Mouse (Mus musculus) midbrain, embryonic 15.5 days (tissue): ENCODE data around the gene Igfn1. TPM values are rescaled to one million over a fixed set of nuclear protein-coding genes. Genes with fewer than 3 reads are reported as not detected.

Source experiments
- ATAC-seq: fragments of 200-750 bp; cut with Nextera tagmentation; replicated peaks from 2 replicates; pipeline ENCODE4 v1.8.0; 2017; ENCODE audit warnings: moderate TSS enrichment
- H3K27ac ChIP-seq: fragments of 300-500 bp; sonication (generic); 2 replicates; pipeline ENCODE4 v1.5.1; 2015; ENCODE audit warnings: mild to moderate bottlenecking, inconsistent platforms
- H3K27me3 ChIP-seq: fragments of 300-500 bp; sonication (generic); replicated peaks from 2 replicates; pipeline ENCODE4 v1.6.1; 2015; ENCODE audit warnings: inconsistent platforms
- H3K36me3 ChIP-seq: fragments of 300-500 bp; sonication (generic); replicated peaks from 2 replicates; pipeline ENCODE4 v1.6.1; 2015; ENCODE audit warnings: inconsistent platforms
- H3K4me1 ChIP-seq: fragments of 300-500 bp; sonication (generic); 2 replicates; pipeline ENCODE4 v1.6.1; 2015; ENCODE audit warnings: inconsistent platforms
- H3K4me2 ChIP-seq: fragments of 300-500 bp; sonication (generic); 2 replicates; pipeline ENCODE4 v1.6.1; 2015; ENCODE audit warnings: inconsistent platforms, mild to moderate bottlenecking, moderate library complexity
- H3K4me3 ChIP-seq: fragments of 300-500 bp; sonication (generic); 2 replicates; pipeline ENCODE4 v1.5.1; 2015; ENCODE audit warnings: mild to moderate bottlenecking, inconsistent platforms
- H3K9ac ChIP-seq: fragments of 300-500 bp; sonication (generic); 2 replicates; pipeline ENCODE4 v1.6.1; 2015; ENCODE audit warnings: mild to moderate bottlenecking, inconsistent platforms
- H3K9me3 ChIP-seq: fragments of 300-500 bp; sonication (generic); 2 replicates; pipeline ENCODE4 v1.6.1; 2016; ENCODE audit warnings: inconsistent platforms
- WGBS: fragments of 180-500 bp; shearing (Covaris S2); methylation state at CpG from one replicate; pipeline ENCODE4 v1.1.7; 2015; ENCODE audit warnings: mixed read lengths; 5-methylcytosine and 5-hydroxymethylcytosine counted together
- polyA plus RNA-seq: library from polyadenylated mRNA; unstranded; fragments of >200 nt; fragmentation: Nextera tagmentation; extraction: Ambion mirVana; gene quantifications from 2 replicates; pipeline ENCODE4 v1.2.1, GENCODE M21; 2015

Igfn1 gene
- polyA plus RNA-seq, 1 experiment from 2014 or later = not detected

DNA sequence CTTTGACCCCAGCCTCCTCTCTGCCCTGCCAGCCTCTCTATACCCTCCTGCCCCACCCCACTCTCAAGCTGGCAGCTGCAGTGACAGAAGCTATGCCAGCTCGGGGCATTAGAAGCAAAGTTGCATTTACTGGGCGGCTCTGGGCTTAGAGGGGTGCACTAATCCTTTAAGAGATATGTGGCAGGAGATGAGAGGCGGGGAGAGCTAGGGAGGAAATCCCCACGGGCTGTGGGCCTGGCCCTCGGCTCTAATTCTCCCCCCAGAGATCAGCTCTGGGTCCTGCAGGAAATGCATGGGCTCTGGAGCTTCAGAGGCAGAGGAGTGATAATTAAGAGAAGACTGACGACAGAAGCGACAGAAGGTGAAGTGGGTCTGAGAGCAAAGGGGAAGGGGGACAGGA, 26.8 kb upstream of the Igfn1 start:
- Histone ChIP-seq H3K4me2 (no peak overlapping the region), H3K4me1 (peaks cover 6% of the 10 kb centered on the region), H3K9ac (no peak overlapping the region), H3K27ac (0 out of 2 replicates have a peak overlapping the region, but pooled peaks have one; percentile 9), H3K36me3 (peaks cover 14% of the 10 kb centered on the region), H3K27me3 (no peaks in the 10 kb centered on the region), H3K9me3 (no peaks in the 10 kb centered on the region), H3K4me3 (no peak overlapping the region)
- 48% methylated on average over 7 of the region's 7 CpGs for WGBS
- no peak for ATAC-seq

DNA sequence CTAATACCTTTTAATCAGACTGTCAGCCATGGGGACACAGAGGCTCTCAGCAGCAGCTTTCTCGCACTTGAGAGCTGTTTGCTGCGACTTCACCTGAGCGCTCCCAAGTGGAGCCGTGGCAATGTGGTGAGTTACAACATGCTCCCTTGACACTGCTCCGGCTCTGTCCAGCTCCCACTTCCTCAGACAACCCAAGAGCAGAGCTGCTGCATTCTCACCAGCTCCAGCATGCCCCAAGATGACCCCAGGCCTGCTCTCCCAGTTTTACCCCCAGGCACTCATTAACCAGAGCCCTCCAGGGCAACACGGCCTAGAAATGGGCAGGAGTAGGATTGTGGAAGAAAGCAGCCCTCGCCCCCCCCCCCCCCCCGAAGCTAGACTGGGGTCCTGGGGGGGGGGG, 25.6 kb upstream of the Igfn1 start:
- no peak for ATAC-seq
- Histone ChIP-seq H3K27me3 (no peaks in the 10 kb centered on the region), H3K27ac (no peak overlapping the region), H3K9me3 (no peaks in the 10 kb centered on the region), H3K4me3 (no peak overlapping the region), H3K4me1 (peaks cover 6% of the 10 kb centered on the region), H3K9ac (no peak overlapping the region), H3K4me2 (no peak overlapping the region), H3K36me3 (peaks cover 17% of the 10 kb centered on the region)
- 78% methylated on average over 6 of the region's 8 CpGs for WGBS

DNA sequence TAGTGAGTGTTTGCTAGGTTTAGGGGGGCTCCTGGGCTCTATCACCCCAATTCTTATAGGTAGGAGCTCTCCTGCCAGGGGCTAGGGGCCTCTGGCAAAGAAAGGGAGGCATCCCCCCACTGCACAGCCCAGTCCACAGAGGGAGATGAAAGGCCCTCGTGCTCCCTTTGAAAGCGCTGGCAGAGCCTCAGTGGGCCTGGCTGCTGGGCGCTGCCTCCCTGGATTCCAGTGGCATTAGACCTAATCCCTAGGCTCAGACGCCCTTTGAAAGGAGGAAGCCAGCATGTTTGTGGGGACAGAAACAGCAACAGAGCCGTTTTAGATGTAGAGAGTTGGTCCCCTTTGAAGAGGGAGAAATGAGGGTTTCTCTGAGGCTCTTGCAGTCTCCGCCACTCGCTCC, 24.1 kb upstream of the Igfn1 start:
- H3K4me2 ChIP-seq = no peak overlapping the region
- no peak overlapping the region for H3K9ac ChIP-seq
- peaks cover 17% of the 10 kb centered on the region for H3K36me3 ChIP-seq
- WGBS = 27% methylated on average over 7 of the region's 7 CpGs
- peaks cover 6% of the 10 kb centered on the region for H3K4me1 ChIP-seq
- H3K27ac ChIP-seq = no peak overlapping the region
- H3K27me3 ChIP-seq = no peaks in the 10 kb centered on the region
- H3K4me3 ChIP-seq = no peak overlapping the region
- ATAC-seq = peak; percentile 31; the same call in 1 of the 2 replicates
- no peaks in the 10 kb centered on the region for H3K9me3 ChIP-seq

DNA sequence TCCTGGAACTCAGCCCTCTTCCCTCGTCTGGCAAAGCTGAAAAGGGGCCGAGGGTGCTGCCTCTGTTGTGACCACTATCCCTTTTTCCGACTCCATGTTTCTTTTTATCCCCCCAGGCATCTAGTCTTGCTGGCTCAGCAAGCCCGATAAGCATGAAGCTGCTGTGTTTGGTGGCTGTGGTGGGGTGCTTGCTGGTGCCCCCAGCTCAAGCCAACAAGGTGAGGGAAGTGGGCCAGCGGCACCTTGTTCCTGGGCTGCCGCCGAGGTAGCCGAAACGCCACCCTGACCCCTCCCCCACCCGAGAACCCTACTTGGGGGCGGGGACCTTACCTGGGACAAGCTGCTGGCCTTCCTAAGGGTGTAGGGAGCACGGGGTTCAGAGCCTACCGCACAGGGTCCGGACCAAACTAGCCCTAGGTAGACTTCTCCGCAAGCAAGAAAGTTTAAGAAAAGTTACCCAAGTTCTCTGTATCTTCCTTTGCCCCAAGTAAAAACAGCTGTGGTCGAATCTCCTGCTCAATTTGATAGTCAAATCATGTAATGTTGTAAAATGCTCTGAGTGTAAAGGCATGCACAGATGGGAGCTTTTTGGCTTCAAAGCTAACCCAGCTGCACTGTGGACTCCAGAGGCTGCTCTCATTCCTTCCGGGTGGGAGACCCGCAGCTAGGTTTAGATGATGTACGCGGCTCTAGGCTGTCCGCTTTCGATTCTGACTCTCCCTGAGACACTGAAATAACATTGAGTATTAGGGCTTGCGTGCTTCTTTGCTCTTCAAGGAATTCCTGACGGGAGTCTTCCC, 12.4 kb upstream of the Igfn1 start:
- peaks cover 5% of the 10 kb centered on the region; the same call in 1 of the 2 replicates for H3K36me3 ChIP-seq
- H3K27me3 ChIP-seq = no peaks in the 10 kb centered on the region
- WGBS = 4% methylated on average over 24 of the region's 24 CpGs
- H3K9ac ChIP-seq = peak overlapping the region; percentile 94
- H3K27ac ChIP-seq = peak overlapping the region; percentile 81
- H3K9me3 ChIP-seq = no peaks in the 10 kb centered on the region
- H3K4me2 ChIP-seq = peak overlapping the region; percentile 96
- ATAC-seq = peak; percentile 46
- H3K4me1 ChIP-seq = peaks cover 20% of the 10 kb centered on the region
- peak overlapping the region; percentile 88 for H3K4me3 ChIP-seq

DNA sequence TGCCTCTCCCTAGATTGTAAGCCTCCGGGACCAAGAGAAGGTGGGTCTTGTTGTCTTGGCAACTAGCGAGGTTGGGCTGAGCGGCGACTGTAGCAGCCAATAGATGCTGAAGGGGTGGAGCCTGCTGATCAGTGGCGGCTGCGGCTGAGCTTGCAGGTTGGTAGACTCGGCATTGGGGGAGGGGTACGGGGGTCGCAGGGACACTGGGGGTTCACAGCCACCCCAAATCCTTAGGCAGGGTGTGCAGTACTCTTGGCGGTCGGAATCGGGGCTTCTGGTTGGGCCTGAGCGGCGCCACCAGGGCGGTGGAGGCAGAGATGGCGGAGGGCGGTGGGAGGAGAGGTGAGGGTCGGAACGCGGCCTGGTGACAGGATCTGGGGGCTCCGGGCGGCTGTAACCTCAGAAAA, 11.8 kb upstream of the Igfn1 start:
- 1% methylated on average over 22 of the region's 22 CpGs for WGBS

DNA sequence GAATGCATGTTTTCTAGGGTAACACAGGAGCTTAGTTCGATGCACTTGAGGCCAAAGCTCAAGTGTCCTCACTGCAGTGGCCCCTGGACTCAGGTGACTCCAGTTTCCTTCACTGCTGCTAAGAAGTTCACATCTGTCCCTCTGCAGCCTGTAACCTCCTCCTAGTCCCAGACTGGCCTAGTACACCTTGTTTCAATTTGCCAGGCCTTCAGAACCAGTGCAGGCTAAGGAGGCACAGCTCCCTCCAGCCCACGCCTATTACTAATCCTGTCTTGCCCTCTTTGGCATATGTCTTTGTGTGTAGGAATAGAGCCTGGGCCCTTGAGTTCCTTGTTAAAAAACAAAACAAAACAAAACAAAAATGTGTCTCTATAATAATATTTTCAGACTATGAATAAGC, 11.2 kb upstream of the Igfn1 start:
- ATAC-seq = peak; percentile 48
- Histone ChIP-seq H3K27ac (peak overlapping the region; percentile 65), H3K4me1 (peaks cover 20% of the 10 kb centered on the region), H3K36me3 (peaks cover 5% of the 10 kb centered on the region; the same call in 1 of the 2 replicates), H3K4me3 (no peak overlapping the region), H3K9me3 (no peaks in the 10 kb centered on the region), H3K27me3 (no peaks in the 10 kb centered on the region), H3K4me2 (peak overlapping the region; percentile 24; the same call in 1 of the 2 replicates), H3K9ac (no peak overlapping the region)
- 73% methylated on average over 2 of the region's 2 CpGs for WGBS

More for the DNA sequence above, 11.8 kb upstream of the Igfn1 start:
- Histone ChIP-seq H3K4me3 (peak overlapping the region; percentile 88), H3K36me3 (peaks cover 5% of the 10 kb centered on the region; the same call in 1 of the 2 replicates), H3K9me3 (no peaks in the 10 kb centered on the region), H3K4me1 (peaks cover 20% of the 10 kb centered on the region), H3K27ac (peak overlapping the region; percentile 81), H3K9ac (peak overlapping the region; percentile 94), H3K4me2 (peak overlapping the region; percentile 96), H3K27me3 (no peaks in the 10 kb centered on the region)
- ATAC-seq = peak; percentile 100

DNA sequence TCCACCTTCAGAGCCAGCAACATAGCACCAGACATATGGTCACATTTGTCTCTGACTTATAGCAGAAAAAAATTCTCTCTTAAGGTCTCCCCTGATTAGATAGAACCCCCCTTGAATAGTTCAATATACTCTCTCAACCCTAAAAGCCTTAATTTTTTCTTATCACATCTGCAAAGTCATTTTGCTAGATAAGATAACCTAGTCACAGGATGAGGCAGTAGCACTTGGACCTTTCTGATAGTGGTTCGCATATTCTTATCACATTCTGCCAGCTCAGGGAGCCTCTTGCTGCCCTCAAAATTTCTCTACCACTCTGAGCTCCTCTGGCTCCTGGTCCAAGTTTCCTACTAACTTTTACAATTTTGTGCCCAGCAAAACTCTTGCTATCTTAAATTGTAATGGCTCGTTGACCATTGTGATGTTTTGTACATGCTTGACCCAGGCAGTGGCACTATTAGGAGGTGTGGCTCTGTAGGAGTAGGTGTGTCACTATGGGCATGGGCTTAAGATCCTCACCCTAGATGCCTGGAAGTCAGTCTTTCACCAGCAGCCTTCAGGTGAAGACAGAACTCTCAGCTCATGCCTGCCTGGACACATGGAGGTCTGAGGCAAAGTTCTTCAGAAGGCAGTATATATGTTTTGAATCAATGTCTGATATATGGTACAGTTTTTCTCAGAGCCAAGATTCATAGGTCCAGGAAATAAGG, 8.8 kb upstream of the Igfn1 start:
- no peaks in the 10 kb centered on the region for H3K9me3 ChIP-seq
- no peak overlapping the region for H3K4me3 ChIP-seq
- H3K27ac ChIP-seq = no peak overlapping the region
- no peaks in the 10 kb centered on the region for H3K36me3 ChIP-seq
- H3K9ac ChIP-seq = no peak overlapping the region
- no peaks in the 10 kb centered on the region for H3K27me3 ChIP-seq
- no peak for ATAC-seq
- H3K4me2 ChIP-seq = no peak overlapping the region
- WGBS = 81% methylated on average over 2 of the region's 2 CpGs
- H3K4me1 ChIP-seq = peaks cover 20% of the 10 kb centered on the region

DNA sequence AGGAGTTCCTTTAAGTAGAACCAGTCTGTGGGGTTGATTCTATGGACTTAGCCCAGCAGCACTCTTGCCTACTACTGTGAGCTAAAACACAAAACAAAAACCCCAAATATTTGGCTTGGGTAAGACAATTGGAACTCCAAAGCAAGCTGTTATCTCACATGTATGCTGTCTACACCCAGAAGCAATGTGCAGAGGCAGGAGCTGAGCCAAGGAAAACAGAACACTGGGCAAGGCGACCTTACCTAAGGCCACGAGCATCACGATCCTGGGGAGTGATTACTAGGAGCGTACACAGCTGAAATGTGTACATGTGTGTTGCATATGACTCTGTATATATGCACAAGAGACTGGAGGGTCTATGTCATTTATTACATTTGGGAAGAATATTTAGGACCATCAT, 7.4 kb upstream of the Igfn1 start:
- no peak overlapping the region for H3K9ac ChIP-seq
- H3K4me1 ChIP-seq = peaks cover 9% of the 10 kb centered on the region
- no peaks in the 10 kb centered on the region for H3K9me3 ChIP-seq
- WGBS = 81% methylated on average over 4 of the region's 4 CpGs
- H3K27me3 ChIP-seq = 0 out of 2 replicates have a peak, but pooled peaks cover 6% of the 10 kb centered on the region
- H3K36me3 ChIP-seq = no peaks in the 10 kb centered on the region
- no peak overlapping the region for H3K4me3 ChIP-seq
- no peak overlapping the region for H3K27ac ChIP-seq
- ATAC-seq = no peak
- no peak overlapping the region for H3K4me2 ChIP-seq

DNA sequence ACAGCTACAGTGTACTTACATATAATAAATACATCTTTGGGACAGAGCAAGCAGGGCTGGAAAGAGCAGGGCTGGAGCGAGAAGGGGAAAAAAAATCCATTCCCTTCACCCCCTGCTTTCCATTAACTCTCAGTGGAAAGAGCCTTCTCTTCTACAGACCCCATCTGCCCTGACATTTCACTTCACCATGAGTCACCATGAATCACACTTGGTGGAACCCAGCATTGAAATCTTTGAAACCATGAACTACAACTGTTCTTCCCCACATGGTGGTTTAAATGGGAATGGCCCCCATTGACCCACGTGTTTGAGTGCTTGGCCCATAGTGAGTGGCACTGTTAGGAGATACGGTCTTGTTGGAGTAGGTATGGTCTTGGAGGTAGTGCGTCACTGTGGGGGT, 4.1 kb upstream of the Igfn1 start:
- Histone ChIP-seq H3K27ac (no peak overlapping the region), H3K27me3 (peaks cover 17% of the 10 kb centered on the region; the same call in 1 of the 2 replicates), H3K36me3 (no peaks in the 10 kb centered on the region), H3K4me3 (no peak overlapping the region), H3K4me2 (no peak overlapping the region), H3K4me1 (peaks cover 12% of the 10 kb centered on the region), H3K9ac (no peak overlapping the region), H3K9me3 (no peaks in the 10 kb centered on the region)
- no peak for ATAC-seq
- 90% methylated on average over 4 of the region's 4 CpGs for WGBS

DNA sequence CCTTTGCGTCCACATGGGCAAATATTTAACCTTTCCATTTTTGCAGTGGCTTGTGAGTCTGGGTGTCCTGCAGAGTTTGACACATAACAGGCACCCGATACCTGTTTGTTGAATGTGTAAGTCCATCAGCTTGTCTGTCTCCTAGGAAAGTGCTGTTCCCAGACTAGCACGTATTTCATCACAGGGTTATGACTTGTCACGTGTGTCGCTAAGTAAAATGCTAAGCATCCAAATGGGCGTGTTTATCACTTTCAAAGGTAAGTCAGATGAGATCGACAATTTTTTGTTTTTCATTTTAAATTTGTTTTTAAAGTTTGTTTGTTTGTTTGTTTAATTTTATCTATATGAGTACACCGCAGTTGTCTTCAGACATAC, 2.0 kb upstream of the Igfn1 start:
- Histone ChIP-seq H3K4me2 (peak overlapping the region; percentile 50), H3K9me3 (no peaks in the 10 kb centered on the region), H3K36me3 (no peaks in the 10 kb centered on the region), H3K27me3 (peaks cover 17% of the 10 kb centered on the region; the same call in 1 of the 2 replicates), H3K4me3 (peak overlapping the region; percentile 36), H3K27ac (no peak overlapping the region), H3K4me1 (peaks cover 12% of the 10 kb centered on the region), H3K9ac (no peak overlapping the region)
- 22% methylated on average over 8 of the region's 8 CpGs for WGBS
- ATAC-seq = peak; percentile 30; the same call in 1 of the 2 replicates

DNA sequence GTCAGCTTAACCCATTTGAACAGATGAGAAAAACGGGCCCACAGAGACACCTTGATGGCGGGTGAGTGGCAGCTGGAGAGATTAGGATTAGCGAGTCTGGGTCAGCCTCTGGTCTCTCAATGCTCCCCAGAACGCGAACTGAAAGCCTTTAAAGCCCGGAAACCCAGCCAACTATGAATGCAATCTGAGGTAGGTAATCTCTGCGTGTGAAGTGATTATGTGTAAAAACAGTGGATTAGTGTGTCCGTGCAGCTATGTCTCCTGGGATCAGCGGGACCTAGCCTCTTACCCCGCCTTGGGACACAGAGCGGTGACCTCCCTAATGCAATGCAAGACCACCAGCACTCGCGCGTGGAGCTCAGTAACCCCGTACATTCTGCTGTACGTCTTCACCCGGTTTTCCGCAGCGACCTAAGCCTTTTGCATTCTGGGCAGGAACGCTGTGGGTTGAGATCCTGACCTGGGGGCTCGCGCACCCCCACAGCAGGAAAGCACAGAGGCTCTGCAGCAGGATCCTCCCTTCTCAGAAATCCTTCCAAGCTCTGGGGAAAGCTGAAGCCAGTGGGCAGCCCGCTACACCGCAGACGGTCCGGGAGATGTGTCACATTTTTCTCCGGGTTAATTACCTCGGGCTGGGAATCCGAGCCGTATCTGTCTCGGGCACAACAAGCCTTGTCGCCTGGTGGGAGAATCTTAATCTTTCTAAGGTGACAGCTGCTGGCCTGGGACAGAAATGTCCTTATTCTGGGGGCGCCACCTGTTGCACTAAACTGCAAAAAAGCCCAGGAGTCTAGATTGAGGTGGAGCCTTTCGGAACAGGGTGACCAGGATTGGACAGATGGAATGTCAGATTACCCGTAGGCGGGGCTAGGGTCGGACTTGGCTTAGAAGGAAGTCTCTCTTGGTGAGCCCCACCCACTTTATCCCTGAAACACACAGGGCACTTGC, 1.3 kb upstream of the Igfn1 start, which contains the start of gene Tmem9:
Gene Tmem9 (plus strand): TSS at position 940 of the 948 bp plus-strand sequence.
- 0 out of 2 replicates have a peak within 1 kb of the TSS, but pooled peaks have one; percentile 19 for H3K9ac ChIP-seq
- H3K9me3 ChIP-seq = no peaks in the 10 kb centered on the region
- ATAC-seq = peak; percentile 69
- no peaks in the 10 kb centered on the region for H3K36me3 ChIP-seq
- H3K4me3 ChIP-seq = peak within 1 kb of the TSS; percentile 36
- H3K4me2 ChIP-seq = peak within 1 kb of the TSS; percentile 50
- WGBS = 1% methylated on average over 37 of the region's 37 CpGs
- peaks cover 17% of the 10 kb centered on the region; the same call in 1 of the 2 replicates for H3K27me3 ChIP-seq
- peaks cover 12% of the 10 kb centered on the region for H3K4me1 ChIP-seq
- H3K27ac ChIP-seq = no peak within 1 kb of the TSS
